Mouse (Mus musculus) hindbrain, embryonic 13.5 days (tissue): ENCODE results near the gene Chchd1. TPM values are rescaled to one million over a fixed set of nuclear protein-coding genes. Genes with fewer than 3 reads are reported as not detected.
A peak's percentile ranks its signal among the peaks of the same experiment; 100 is the strongest.

ENCODE experiments used
- ATAC-seq: fragments of 200-750 bp; cut with Nextera tagmentation; 2 replicates; pipeline ENCODE4 v1.8.0; 2017; ENCODE audit warnings: moderate TSS enrichment; ENCODE audit not compliant: low FRiP score
- H3K27ac ChIP-seq: fragments of 300-500 bp; sonication (generic); 2 replicates; pipeline ENCODE4 v1.5.1; 2015; ENCODE audit warnings: inconsistent platforms, mild to moderate bottlenecking, moderate library complexity
- H3K27me3 ChIP-seq: fragments of 300-500 bp; sonication (generic); 2 replicates; pipeline ENCODE4 v1.6.1; 2015; ENCODE audit warnings: mild to moderate bottlenecking, inconsistent platforms
- H3K36me3 ChIP-seq: fragments of 300-500 bp; sonication (generic); 2 replicates; pipeline ENCODE4 v1.6.1; 2015; ENCODE audit warnings: mild to moderate bottlenecking, inconsistent platforms
- H3K4me1 ChIP-seq: fragments of 300-500 bp; sonication (generic); replicated peaks from 2 replicates; pipeline ENCODE4 v1.6.1; 2015; ENCODE audit warnings: inconsistent platforms
- H3K4me2 ChIP-seq: fragments of 300-500 bp; sonication (generic); 2 replicates; pipeline ENCODE4 v1.6.1; 2015; ENCODE audit warnings: inconsistent platforms, mild to moderate bottlenecking, moderate library complexity
- H3K4me3 ChIP-seq: fragments of 300-500 bp; sonication (generic); 2 replicates; pipeline ENCODE4 v1.5.1; 2015; ENCODE audit warnings: mild to moderate bottlenecking, inconsistent platforms
- H3K9ac ChIP-seq: fragments of 300-500 bp; sonication (generic); 2 replicates; pipeline ENCODE4 v1.6.1; 2015; ENCODE audit warnings: mild to moderate bottlenecking, inconsistent platforms
- H3K9me3 ChIP-seq: fragments of 300-500 bp; sonication (generic); 2 replicates; pipeline ENCODE4 v1.6.1; 2016; ENCODE audit warnings: inconsistent platforms
- WGBS: fragments of 180-500 bp; shearing (Covaris S2); methylation state at CpG from one replicate; pipeline ENCODE4 v1.1.7; 2015; 5-methylcytosine and 5-hydroxymethylcytosine counted together
- polyA plus RNA-seq: library from polyadenylated mRNA; unstranded; fragments of >200 nt; fragmentation: Nextera tagmentation; extraction: Ambion mirVana; gene quantifications from 2 replicates; pipeline ENCODE4 v1.2.1, GENCODE M21; 2015

Chchd1 gene
- polyA plus RNA-seq, 1 experiment from 2014 or later, result 200 TPM

- Histone ChIP-seq H3K36me3 (peaks cover 39% of the 10 kb centered on the region), H3K9me3 (no peaks in the 10 kb centered on the region), H3K27ac (peak within 1 kb of the TSS; percentile 94), H3K9ac (peak within 1 kb of the TSS; percentile 95), H3K4me2 (peak within 1 kb of the TSS; percentile 88), H3K4me3 (peak within 1 kb of the TSS; percentile 93), H3K27me3 (no peaks in the 10 kb centered on the region), H3K4me1 (peaks cover 36% of the 10 kb centered on the region)
- ATAC-seq, result peak; percentile 95
- under 1% methylated on average over 78 of the region's 80 CpGs for WGBS
Measured at GRCm38 (mm10) chr14:20707201-20708190, 4.7 kb downstream of the Chchd1 start, which contains the start of gene Zswim8. Zswim8 (plus strand) TSS chr14:20707552.

GRCm38 (mm10) chr14:20708239-20708638, 5.4 kb downstream of the Chchd1 start:
- Histone ChIP-seq H3K4me1 (peaks cover 36% of the 10 kb centered on the region), H3K4me3 (peak overlapping the region; percentile 93), H3K9me3 (no peaks in the 10 kb centered on the region), H3K4me2 (peak overlapping the region; percentile 88), H3K27ac (peak overlapping the region; percentile 94), H3K36me3 (peaks cover 47% of the 10 kb centered on the region), H3K27me3 (no peaks in the 10 kb centered on the region), H3K9ac (peak overlapping the region; percentile 95)
- no peak for ATAC-seq
- WGBS, result 8% methylated on average over 10 of the region's 10 CpGs

- no peak overlapping the region for H3K4me2 ChIP-seq
- no peak overlapping the region for H3K4me3 ChIP-seq
- H3K4me1 ChIP-seq, result peaks cover 14% of the 10 kb centered on the region
- 78% methylated on average over 11 of the region's 11 CpGs for WGBS
- H3K27ac ChIP-seq, result no peak overlapping the region
- H3K9ac ChIP-seq, result no peak overlapping the region
- no peak; the same call in 1 of the 2 replicates for ATAC-seq
- no peaks in the 10 kb centered on the region for H3K27me3 ChIP-seq
- peaks cover 88% of the 10 kb centered on the region for H3K36me3 ChIP-seq
- H3K9me3 ChIP-seq, result no peaks in the 10 kb centered on the region
Measured at GRCm38 (mm10) chr14:20713832-20714231, 11.0 kb downstream of the Chchd1 start.

- Histone ChIP-seq H3K4me3 (no peak overlapping the region), H3K4me1 (no peaks in the 10 kb centered on the region), H3K9ac (no peak overlapping the region), H3K27ac (no peak overlapping the region), H3K27me3 (no peaks in the 10 kb centered on the region), H3K9me3 (no peaks in the 10 kb centered on the region), H3K4me2 (no peak overlapping the region), H3K36me3 (peaks cover 100% of the 10 kb centered on the region)
- ATAC-seq, result no peak
- 90% methylated on average over 10 of the region's 10 CpGs for WGBS
Measured at GRCm38 (mm10) chr14:20718443-20718842, 15.6 kb downstream of the Chchd1 start.

- Histone ChIP-seq H3K4me2 (no peak overlapping the region), H3K4me3 (no peak overlapping the region), H3K9ac (no peak overlapping the region), H3K9me3 (no peaks in the 10 kb centered on the region), H3K4me1 (no peaks in the 10 kb centered on the region), H3K27me3 (no peaks in the 10 kb centered on the region), H3K27ac (no peak overlapping the region), H3K36me3 (peaks cover 98% of the 10 kb centered on the region)
- 95% methylated on average over 12 of the region's 12 CpGs for WGBS
- ATAC-seq, result no peak
Measured at GRCm38 (mm10) chr14:20719767-20720166, 17.0 kb downstream of the Chchd1 start.

- Histone ChIP-seq H3K9me3 (no peaks in the 10 kb centered on the region), H3K4me1 (no peaks in the 10 kb centered on the region), H3K36me3 (peaks cover 98% of the 10 kb centered on the region), H3K9ac (no peak overlapping the region), H3K4me3 (no peak overlapping the region), H3K4me2 (no peak overlapping the region), H3K27me3 (no peaks in the 10 kb centered on the region), H3K27ac (no peak overlapping the region)
- ATAC-seq, result no peak
- WGBS, result 87% methylated on average over 3 of the region's 4 CpGs
Measured at GRCm38 (mm10) chr14:20721371-20721770, 18.6 kb downstream of the Chchd1 start.

- Histone ChIP-seq H3K36me3 (peaks cover 96% of the 10 kb centered on the region), H3K9me3 (no peaks in the 10 kb centered on the region), H3K9ac (no peak overlapping the region), H3K4me3 (no peak overlapping the region), H3K4me1 (no peaks in the 10 kb centered on the region), H3K4me2 (no peak overlapping the region), H3K27me3 (no peaks in the 10 kb centered on the region), H3K27ac (no peak overlapping the region)
- WGBS, result 89% methylated on average over 12 of the region's 12 CpGs
- no peak for ATAC-seq
Measured at GRCm38 (mm10) chr14:20723006-20723405, 20.2 kb downstream of the Chchd1 start.

- 0 out of 2 replicates have a peak, but pooled peaks have one; percentile 14 for ATAC-seq
- no peak overlapping the region for H3K4me2 ChIP-seq
- 41% methylated on average over 5 of the region's 5 CpGs for WGBS
Measured at GRCm38 (mm10) chr14:20724043-20724442, 21.2 kb downstream of the Chchd1 start.

GRCm38 (mm10) chr14:20725660-20726339, 23.0 kb downstream of the Chchd1 start:
- H3K27me3 ChIP-seq, result no peaks in the 10 kb centered on the region
- H3K4me1 ChIP-seq, result no peaks in the 10 kb centered on the region
- no peak overlapping the region for H3K27ac ChIP-seq
- H3K9me3 ChIP-seq, result no peaks in the 10 kb centered on the region
- no peak overlapping the region for H3K4me2 ChIP-seq
- ATAC-seq, result no peak
- 88% methylated on average over 6 of the region's 6 CpGs for WGBS
- H3K4me3 ChIP-seq, result no peak overlapping the region
- peaks cover 96% of the 10 kb centered on the region for H3K36me3 ChIP-seq
- H3K9ac ChIP-seq, result no peak overlapping the region

More at GRCm38 (mm10) chr14:20724043-20724442, 21.2 kb downstream of the Chchd1 start:
- peaks cover 96% of the 10 kb centered on the region for H3K36me3 ChIP-seq
- H3K4me1 ChIP-seq, result no peaks in the 10 kb centered on the region
- no peaks in the 10 kb centered on the region for H3K9me3 ChIP-seq
- no peak overlapping the region for H3K4me3 ChIP-seq
- H3K27ac ChIP-seq, result no peak overlapping the region
- H3K27me3 ChIP-seq, result no peaks in the 10 kb centered on the region
- H3K9ac ChIP-seq, result no peak overlapping the region

- peaks cover 62% of the 10 kb centered on the region for H3K36me3 ChIP-seq
- H3K9me3 ChIP-seq, result no peaks in the 10 kb centered on the region
- peaks cover 15% of the 10 kb centered on the region for H3K4me1 ChIP-seq
- H3K9ac ChIP-seq, result no peak overlapping the region
- no peak for ATAC-seq
- H3K4me2 ChIP-seq, result no peak overlapping the region
- no peaks in the 10 kb centered on the region for H3K27me3 ChIP-seq
- WGBS, result 94% methylated on average over 9 of the region's 9 CpGs
- no peak overlapping the region for H3K4me3 ChIP-seq
- H3K27ac ChIP-seq, result no peak overlapping the region
Measured at GRCm38 (mm10) chr14:20729871-20730270, 27.1 kb downstream of the Chchd1 start.

- Histone ChIP-seq H3K9ac (no peak overlapping the region), H3K4me3 (no peak overlapping the region), H3K9me3 (no peaks in the 10 kb centered on the region), H3K36me3 (peaks cover 58% of the 10 kb centered on the region), H3K4me1 (peaks cover 21% of the 10 kb centered on the region), H3K27ac (no peak overlapping the region), H3K27me3 (no peaks in the 10 kb centered on the region), H3K4me2 (no peak overlapping the region)
- no peak for ATAC-seq
- WGBS, result 93% methylated on average over 9 of the region's 9 CpGs
Measured at GRCm38 (mm10) chr14:20730853-20731602, 28.2 kb downstream of the Chchd1 start.
